Mouse (Mus musculus) left cerebral cortex, adult 8-10 months (tissue): ENCODE data around the gene Nfe2l2. TPM values are rescaled to one million over a fixed set of nuclear protein-coding genes. Genes with fewer than 3 reads are reported as not detected.
"Not testable (repeated sequence)": the region's sequence is repeated elsewhere in the genome, so short reads cannot be mapped to it uniquely, and the experiment has no call there.

Experiments
- DNase-seq, 2 experiments: peaks; one replicate each; pipeline ENCODE4 v3.0.0; 2022; ENCODE audit warnings: low spot score in 2 of 2
- total RNA-seq, 4 experiments: library from RNA; stranded (reverse); gene quantifications; 2 replicates each; pipeline ENCODE4 v1.2.4; 2022

Nfe2l2 gene
- total RNA-seq, 4 experiments from 2014 or later: 14.1 to 20.5 (median 17.9) TPM

DNA sequence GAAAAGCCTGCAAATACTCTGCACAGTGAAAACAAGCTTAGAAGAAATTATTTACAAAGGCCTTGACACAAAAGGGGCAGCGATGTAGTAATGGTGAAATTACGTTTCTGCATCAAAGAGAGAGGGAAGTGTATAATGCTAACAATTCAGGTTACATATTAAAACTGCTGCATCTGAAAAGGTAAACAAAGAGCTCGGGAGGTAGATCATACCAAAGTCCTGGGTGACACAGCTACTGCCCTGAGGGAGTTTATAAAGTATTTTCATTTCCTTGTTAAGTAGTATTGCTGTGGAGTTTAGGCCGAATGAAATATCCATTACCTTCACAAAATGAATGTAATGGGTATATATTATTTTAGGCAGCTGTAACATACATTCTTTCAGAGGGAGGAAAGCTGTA lies 10.3 kb upstream of the Nfe2l2 start:
- no peak for DNase-seq

DNA sequence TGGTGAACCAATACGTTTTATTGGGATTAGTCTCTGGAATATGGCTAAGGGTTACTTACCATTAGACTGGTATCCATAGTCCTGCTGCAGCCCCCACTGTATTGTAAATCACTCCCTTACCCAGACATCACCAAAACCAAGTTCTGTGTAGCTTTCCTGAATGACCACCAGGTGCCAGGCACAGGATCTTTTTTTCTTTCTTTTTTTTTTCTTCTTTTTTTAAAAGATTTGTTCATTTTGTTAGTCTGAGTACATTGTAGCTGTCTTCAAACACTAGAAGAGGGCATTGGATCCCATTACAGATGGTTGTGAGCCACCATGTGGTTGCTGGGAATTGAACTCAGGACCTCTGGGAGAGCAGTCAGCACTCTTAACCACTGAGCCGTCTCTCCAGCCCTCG lies 8.6 kb upstream of the Nfe2l2 start:
- DNase-seq: no peak

DNA sequence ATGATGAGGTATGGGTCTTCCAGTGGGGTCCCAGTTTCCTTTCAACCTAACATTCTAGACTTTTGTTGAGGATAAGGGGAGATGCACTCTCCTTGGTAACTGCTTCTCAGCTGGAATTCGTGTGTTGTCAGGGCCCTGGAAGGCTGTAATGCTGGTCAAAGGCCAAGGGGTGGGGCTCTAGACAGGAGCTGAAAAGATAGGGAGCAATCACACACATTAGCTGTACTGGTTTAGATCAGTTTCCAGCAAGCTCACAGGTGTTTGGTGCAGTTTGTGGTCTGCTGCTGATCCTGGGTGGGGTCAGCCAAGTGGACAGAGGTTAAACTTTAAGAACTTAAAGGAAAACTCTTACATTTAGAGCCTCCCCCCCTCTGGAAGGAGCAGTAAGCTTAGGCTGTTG lies 3.0 kb upstream of the Nfe2l2 start:
- no peak for DNase-seq

DNA sequence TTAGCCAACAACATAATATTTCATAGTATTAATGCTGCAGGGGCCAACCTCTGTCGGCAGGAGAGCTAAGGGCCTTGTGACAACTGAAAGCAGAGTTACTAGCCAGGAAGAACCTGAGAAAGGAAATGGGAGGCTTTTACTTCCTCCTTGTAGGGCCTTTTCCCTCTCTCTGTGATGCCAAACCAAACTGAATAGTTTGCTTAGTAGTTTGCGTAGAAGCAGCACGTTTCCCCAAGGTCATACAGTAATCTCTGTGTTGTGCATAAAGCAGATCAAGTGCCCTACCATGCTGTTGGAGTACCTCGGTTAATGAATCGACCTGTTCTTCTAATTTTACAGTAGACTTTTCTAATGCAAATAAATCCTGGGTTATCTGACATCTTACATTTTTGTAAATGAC lies 2.0 kb upstream of the Nfe2l2 start:
- no peak for DNase-seq

DNA sequence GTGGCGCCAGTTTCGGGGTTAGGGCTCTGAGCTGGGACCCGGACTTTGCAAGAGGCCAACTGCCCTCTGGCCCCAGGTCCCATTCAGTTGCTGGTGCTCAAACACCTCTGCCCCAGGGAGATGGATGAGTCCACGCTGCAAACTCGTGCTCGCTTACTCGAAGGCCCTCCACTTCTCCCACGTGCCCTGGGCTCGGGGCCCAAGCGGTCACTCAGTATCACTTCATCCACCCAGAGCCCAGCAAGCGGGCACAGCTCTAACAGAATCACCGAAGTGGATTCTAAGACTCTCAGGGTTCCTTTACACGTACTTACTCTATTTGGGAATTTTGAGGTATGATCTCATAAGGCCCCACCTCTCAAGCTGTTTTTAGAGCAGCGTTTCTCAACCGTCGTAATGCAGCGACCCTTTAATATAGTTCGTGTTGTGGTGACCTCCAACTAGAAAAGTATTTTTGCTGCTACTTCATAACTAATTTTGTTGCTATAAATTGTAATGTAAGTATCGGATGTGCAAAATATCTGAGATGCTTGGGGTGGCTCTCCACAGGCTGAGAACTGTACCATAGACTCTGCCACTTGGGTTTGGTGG lies 816 bp upstream of the Nfe2l2 start:
- peak in 1 of 2 experiments; percentile 8 for DNase-seq

DNA sequence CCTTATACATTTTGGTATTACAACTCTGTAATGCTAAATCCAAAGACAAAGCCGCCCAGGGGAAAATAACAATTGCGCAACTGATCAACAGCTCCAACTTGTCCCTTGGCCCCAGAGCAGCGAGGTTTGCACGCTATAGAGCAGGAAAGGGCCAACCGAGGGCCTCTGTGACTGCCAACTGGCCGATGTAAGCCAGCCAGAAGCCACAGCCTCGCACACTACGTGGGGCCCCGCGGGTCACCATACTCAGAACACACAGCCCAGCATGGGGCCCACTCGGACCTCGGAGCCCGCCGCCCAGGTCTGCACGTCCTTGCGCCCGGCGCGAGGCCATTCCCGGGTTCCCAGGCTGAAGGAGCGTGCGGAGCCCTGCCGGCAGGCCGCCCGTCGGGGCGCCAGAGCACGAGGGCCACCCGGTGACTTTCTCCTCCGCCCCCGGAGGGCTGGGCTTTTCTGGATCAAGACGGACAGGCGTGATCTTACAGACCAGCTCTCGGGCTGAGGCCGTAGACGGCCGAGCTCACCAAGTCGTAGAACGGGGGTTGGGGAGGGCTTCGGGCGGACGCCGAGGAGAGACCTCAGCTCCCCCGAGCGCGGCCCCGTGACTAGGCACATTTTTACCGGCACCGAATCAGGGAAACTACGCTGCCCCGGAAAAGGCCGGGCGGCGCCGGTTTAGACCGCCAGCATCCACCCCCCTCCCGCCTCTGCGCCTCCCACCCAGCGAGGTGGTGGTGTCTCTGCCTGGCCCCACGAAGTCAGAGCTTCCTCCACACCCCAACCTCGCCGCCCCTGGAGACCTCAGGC lies 863 bp downstream of the Nfe2l2 start:
- peak; percentile 49 to 59 for DNase-seq

DNA sequence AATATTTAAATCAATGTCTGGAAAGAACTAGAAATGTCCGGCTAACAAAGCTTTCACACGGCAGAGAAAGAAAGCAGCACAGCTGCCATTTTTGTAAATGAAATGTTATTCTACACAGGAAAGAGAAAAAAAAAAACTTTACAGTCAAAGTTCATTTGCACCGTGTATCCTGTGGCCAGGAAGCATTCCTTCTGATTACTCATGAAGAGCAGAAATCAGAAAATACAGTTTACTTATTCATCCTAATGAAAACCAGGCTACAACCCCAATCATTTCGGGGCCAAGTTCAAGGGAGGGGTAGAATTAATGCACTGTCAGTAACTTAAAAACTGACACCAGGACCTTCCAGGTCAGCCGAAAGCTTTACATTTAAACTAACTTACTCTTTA lies 1.9 kb downstream of the Nfe2l2 start:
- no peak for DNase-seq

DNA sequence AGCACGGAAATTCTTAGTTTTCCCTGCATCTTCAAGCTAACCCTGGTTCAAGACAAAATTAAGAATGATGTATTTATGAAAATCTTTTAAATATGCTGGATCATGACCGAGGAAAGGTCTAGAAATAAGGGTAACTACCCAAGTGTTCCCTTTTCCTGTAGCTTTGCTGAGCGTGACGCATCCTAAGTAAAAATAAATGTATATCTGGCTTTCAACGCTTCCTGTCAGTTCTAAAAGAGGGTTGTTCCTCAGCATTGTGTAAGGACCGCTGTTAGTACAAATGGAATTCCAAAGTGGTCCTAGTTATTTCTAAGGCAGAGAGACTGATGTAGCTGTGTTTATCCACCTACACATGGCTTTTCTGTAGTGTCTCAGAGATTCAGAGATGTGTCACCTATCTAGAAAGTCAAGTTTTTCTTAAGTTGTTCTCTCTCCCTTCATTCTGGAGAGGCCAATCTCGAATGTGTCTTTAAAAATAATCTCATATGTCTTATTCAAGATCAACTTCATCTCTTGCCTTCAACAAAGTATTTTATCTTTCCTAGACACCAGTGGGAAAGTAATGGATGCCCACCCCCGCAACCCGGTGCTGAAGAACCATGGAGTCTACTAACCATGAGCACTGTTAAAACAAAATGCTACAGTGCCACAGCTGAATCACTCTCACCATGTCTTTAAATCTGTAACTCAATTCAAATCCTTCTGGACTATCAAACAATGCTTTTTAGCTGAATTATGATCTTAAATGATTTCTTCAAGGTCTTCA lies 2.4 kb downstream of the Nfe2l2 start:
- no peak for DNase-seq

DNA sequence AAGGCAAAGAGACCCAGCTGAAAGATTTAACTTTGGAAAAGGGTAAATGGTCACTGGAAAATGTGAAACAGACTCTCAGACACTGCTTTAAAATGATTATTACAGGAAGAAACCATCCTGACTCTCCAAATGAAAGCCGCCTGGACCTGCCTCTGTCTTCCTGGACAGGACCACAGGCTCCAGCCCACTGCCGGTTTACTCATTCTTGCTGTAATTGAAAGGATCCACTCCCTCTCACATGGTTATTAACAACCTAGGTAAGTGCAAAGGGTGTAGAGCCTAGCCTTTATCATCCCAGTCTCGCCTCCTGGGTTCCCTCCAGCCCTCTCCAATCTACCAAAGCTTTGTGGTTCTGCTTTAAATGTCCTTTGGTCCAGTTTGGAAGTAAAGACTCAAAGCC lies 3.2 kb downstream of the Nfe2l2 start:
- no peak for DNase-seq

DNA sequence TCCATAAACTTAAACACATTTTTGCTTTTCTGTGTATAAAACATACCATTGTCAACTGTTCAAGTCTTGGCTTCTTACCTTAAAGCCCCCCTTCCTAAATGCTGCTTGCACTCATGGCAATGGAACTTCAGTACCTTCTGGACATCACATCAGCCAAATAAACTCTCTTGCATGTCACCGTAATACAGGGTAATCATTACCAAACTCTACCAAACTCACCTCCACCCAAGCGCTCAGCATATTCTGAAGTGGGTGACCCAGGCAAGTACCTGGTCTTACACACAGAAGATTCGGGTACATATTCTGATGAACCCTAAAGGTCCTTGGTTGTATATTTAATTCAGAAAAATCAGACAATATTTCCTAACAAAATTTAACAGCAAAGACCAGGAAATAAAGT lies 3.9 kb downstream of the Nfe2l2 start:
- DNase-seq: no peak

DNA sequence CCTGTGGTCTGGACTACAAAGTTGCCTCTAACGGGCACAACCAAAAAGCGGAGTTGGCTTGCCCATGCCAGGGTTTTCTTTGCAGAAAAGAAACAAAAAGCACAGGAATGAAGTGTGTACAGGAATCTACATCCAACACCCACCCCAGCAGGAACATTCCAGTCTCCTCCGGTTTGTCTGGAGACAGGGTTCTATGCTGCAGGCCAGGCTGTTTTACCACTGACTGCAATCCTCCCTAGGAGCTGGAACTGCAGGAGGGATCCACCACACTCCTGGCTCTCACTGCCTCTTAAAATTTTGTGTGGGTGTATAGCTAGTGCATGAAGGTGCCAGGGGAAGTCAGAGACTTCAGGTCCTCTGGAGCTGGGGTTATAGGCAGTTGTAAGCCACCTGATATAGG lies 5.6 kb downstream of the Nfe2l2 start:
- no peak for DNase-seq

DNA sequence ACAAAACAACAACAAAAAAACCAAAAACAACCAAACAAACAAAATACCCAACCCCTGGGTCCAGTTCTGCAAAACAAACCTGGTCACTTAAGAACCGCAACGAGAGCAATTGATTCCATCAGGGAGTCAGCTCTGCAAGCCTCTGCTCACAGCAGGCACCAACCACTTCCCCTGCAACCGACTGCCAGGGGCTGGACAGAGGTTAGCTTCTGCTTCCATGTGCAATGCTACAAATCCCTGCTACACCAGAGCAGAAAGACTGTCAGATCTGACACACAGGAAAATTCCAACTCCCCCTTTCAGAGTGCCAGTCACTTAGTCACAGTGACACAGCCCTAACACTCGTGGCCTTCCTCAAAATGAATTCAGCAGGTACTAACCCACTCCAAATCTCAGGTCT lies 6.4 kb downstream of the Nfe2l2 start:
- no peak for DNase-seq

DNA sequence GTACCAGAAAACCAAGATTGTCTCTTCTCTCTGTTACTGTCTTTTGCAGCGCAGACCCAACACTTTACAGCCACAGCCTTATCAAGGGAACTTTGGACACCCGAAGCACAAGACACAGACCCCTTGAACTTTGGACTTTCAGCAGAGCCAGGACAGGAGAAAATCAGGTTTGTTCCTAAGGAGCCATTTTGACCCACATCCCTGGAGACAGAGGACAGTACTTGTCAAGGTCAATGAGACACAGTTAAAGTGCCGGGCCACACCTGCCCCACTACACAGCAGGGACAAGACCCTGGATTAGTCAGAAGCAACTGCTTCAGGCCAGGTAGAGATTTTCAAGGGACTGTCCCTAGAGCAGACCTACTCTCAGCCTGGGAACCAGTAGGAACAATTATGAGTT lies 7.2 kb downstream of the Nfe2l2 start:
- DNase-seq: no peak

DNA sequence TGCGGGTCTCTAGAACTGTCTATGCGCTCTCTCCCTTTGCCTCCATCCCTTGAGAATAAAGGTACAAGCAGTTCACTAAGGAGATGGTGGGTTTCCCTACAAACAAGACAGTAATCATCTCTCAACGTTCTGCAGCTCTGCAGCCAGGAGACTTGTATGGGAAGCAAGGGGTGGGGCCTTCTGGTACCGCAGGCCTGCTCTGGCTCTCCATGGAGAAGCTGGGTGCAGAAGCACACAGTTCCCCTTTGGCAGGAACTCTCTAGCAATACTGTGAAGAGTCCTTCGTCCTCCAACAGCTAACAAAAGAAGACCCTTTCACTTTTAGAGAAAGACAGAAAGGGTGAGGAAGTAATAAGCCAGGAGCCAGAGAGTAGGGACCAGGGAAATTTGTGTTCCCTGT lies 8.1 kb downstream of the Nfe2l2 start:
- DNase-seq: no peak

DNA sequence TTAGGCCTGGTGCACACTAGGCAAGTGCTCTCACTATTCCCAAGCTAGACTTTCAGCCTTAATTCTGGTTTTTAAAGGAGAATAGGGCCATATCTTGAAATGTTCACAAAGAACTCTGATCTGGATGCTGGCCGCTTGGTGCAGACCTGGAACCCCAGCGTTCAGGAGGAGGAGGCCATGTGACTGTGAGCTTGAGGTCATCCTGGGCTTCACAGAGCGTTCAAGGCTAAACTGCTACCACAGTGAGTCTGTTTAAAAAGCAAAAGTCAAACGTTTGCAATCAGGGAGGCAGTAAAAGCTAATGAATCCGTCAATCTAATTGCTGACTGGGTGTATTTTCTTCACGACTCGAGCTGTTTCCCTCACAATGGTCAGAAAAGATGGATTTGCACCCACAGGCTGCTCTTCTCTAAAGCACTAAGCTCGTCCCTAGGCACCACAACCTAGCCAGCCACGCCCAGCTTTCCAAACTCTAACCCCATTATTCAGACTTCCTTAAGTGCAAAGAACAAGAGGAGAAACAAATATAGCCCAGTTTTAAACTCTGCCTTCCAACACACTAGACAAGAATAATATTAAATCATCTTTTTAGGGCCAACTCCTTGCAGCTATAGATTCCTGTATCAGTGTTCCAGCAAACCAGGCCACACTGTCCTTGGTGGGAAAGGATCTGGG lies 8.6 kb downstream of the Nfe2l2 start:
- no peak for DNase-seq

DNA sequence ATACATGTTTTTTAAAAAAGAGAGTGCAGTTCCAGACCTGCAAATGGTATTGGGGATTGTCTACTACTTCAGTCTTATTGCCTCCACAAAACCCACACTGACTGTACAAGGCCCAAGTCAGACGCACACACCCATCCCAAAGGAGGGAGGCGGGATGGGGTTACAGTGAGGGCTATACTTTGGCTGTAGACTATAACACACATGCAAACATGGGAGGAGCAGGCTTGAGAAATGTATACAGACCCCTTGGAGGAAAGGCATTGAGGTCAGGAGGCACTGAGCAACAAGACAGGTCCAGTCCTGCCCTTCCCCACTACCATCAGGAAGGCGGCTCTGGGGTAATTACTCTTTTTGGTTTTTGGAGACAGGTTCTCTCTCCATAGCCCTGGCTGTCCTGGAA lies 9.5 kb downstream of the Nfe2l2 start:
- not testable (repeated sequence) for DNase-seq

DNA sequence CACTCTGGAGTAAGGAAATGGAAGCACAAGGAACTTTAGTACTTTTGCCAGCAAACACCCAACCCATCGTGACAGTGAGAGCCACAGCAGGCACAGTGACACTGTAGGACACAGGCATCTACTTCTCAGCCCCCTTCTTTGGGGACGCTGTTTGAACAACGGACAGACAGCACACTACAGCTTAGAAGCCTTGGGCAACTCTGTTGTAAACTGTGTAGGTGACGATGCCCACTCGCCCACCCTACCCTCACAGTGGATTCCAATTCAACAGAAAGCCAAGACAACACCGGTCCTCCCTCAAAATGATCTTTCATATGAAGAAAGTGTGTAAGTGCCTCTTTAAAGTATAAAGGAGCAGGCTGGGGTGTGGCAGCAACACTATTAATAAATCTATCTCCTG lies 12.1 kb downstream of the Nfe2l2 start:
- no peak for DNase-seq

DNA sequence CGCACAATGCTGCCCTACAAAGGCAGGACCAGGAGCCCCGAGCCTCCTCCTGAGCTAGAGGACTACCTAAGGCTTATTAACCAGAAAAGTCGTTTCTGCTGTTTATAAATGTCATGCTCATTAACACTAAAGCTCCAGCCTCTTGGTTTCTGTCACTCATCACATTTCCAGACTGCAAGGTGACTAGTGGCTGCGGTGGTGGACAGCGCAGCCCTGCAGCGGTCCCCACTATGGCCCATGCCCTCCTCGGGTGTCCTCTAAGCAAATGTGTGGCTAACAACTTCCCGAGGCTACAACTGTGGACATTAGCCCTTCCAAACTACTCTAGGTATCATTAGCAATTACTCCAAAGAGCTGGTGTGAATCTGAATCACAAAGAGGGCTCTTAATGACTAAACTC lies 13.1 kb downstream of the Nfe2l2 start:
- no peak for DNase-seq

DNA sequence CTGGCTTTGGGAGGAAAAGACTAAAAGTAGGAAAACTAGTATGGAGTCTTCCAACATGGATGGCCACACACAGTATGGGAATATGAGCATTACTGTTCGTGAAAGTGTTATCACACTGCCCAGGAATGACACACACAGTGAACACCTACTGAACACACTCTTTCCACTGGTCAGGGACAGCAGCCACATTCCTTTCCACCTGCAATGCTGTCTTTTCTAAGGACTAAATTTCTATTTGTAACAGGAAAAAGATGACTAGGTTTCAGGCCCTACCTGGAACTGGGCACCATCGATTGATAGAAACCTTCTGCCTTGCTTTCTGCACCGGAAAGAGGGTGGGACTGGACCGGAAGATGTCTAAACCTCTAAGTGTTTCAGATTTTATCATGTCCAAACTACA lies 13.8 kb downstream of the Nfe2l2 start:
- DNase-seq: no peak

DNA sequence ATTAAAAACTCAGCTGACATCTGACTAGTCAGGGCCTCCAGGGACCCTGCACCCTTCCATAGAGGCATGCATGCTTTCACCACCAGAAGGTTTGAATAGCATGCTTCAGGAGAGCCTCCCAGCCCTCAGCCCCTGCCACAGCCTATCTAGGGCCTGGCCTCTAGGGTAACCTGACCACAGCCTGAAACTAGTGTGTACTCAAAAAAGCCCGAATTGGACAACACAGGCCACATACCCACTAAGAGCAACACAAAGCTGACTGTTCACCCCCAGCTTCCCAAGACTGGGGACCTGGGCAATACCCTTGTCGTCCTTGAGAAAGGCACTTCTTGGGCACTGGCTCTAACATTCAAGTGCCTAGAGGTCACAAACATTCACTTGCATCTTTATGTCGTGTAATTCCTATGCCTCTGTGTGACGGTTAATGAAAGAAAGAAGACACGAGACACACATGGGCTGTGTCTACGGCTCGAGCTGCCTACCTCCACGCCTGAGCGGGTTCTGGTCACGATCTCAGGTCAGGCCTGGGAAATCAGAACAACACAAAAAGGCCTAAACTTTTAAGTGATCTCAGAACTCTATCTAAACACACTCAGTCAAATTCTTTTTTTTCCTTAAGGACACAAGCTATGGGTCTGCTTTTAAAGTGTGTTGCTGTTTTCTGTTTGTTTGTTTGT lies 14.8 kb downstream of the Nfe2l2 start:
- DNase-seq: no peak

DNA sequence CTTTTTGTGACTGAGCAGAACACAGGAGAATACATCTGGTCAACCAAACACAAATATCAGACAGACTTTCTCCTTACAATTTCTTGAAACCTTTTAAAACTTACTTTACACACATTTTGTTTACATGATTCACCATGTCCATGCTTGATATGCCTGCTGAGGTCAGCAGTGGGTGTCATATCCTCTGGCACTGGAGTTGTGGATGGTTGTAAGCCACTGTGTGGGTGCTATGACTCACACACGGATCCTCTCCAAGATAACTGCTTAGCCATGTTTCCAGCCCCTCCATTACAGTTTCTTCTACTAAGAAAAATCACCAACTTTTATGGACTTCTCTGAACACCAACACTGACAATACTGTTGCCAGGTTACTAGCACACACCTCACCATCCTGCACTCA lies 15.5 kb downstream of the Nfe2l2 start:
- no peak for DNase-seq
